Mouse (Mus musculus): ENCODE measurements around the gene Nrl.

DNA sequence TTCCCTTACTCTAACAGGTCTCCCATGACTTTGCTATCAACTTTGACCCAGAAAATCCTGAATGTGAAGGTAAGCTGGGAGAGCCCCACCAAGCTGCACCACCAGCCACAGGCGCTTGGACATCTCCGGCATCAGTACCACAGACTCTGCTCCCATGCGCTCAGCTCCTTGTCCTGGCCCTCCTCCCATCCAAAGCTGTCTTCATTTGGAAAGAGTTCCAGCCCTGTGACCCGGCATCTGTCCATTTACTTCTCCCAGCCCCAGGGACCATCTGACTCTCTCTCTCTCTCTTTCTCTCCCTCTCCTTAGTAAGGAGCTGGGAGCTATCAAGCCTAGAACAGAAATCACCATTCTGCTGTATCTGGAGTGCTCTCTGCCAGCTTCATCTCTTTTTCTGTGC lies 8.9 kb downstream of the Nrl start:
- TF ChIP-seq CTCF (conservative IDR thresholded peaks at IDR 0.05; ENCODE audit: low read length) (no peak), POU5F1 (IDR thresholded peaks at IDR 0.05; ENCODE audit: borderline replicate concordance, low read length) (no peak), NANOG (IDR thresholded peaks at IDR 0.05; ENCODE audit: borderline replicate concordance, low read length) (no peak)

Data from E14TG2a.4 (cell line).